Mouse (Mus musculus) liver, embryonic 14.5 days (tissue): ENCODE data around the gene Gmip.

Experiments used
- CTCF ChIP-seq: IDR thresholded peaks from 2 replicates; pipeline ENCODE4 v1.5.1; 2016; ENCODE audit warnings: antibody characterized with exemption, low read depth, control low read depth
- EP300 ChIP-seq: IDR thresholded peaks from 2 replicates; pipeline ENCODE4 v1.6.1; 2016; ENCODE audit warnings: antibody characterized with exemption, low read depth

DNA sequence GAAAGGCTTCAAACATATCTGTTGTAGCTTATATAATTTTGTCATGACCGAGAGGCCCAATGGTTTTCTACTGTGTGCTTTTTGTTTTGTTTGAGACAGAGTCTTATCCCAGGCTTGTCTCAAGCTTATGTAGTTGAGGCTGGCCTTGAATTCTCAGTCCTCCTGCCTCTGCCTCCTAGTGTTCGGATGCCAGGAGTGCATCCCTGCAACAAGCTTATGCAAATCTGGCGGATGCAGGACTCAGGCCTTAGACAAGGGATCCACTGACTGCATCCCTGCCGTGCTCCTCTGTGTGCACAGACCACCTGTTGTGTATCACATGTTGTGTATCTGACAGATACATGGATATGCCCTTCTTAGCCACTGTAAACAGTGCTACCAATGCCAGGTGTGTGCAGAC, 52.3 kb downstream of the Gmip start:
- TF ChIP-seq CTCF (peak; percentile 56), EP300 (no peak)
